Mouse (Mus musculus): Measurements from ENCODE around the gene Atg5. TPM values are rescaled to one million over a fixed set of nuclear protein-coding genes. Genes with fewer than 3 reads are reported as not detected.

The Atg5 gene
- total and polyA plus RNA-seq, 2 experiments = 16.7 to 61.8 TPM

DNA sequence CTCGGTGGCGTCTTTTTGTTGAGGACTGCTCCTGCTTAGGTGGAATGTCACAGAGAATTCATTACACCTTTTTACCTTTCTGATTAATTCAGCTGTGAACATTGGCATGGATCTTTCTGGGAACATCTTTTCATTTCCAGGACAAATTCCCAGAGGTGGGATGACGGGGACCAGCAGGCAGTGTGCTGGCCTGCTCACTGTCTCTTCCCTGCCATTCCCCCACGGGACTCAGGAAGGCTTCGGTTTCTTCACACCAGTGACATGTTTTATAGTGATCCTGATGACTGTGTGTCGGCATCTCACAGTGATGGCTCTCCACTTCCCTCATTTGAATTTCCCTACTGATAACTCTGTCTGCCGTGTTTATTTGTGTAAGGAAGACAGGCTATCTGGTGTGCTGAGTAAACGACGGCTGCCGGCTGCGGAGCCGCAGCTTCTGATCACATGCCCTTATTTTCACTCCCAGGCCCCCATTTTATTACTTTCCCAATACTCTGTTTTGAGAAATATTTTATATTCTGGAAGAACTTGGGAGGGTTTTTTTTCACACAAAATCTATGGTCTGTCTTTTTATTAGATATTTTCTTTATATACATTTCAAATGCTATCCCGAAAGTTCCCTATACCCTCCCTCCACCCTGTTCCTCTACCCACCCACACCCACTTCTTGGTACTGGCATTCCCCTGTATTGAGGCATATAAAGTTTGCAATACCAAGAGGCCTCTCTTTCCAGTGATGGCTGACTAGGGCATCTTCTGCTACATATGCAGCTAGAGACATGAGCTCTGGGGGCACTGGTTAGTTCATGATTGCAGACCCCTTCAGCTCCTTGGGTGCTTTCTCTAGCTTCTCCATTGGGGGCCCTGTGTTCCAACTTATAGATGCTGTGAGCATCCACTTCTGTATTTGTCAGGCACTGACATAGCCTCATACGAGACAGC is 80.6 kb downstream of the Atg5 start:
- Histone ChIP-seq H3K79me2 (ENCODE audit: control insufficient read depth, insufficient read depth, low read length) (peaks cover 7% of the 10 kb centered on the region; the same call in 1 of the 2 replicates), H3K4me1 (ENCODE audit: control insufficient read depth, insufficient read depth, low read length) (no peaks in the 10 kb centered on the region), H3K36me3 (ENCODE audit: control insufficient read depth, insufficient read depth, low read length) (peaks cover 24% of the 10 kb centered on the region), H3K27me3 (ENCODE audit: control insufficient read depth, insufficient read depth, low read length) (no peaks in the 10 kb centered on the region), H3K9ac (ENCODE audit: low read depth, low read length) (no peak overlapping the region), H3K27ac (replicated peaks; ENCODE audit: insufficient read depth, low read depth, low read length) (no peak overlapping the region), H3K4me3 (ENCODE audit: insufficient read depth, low read depth, low read length) (no peak overlapping the region)
- no peak for TF ChIP-seq POLR2A (IDR thresholded peaks at IDR 0.05; ENCODE audit: extremely low read depth, insufficient read depth, low read length)
- TF ChIP-seq CTCF (IDR thresholded peaks at IDR 0.05; ENCODE audit: low read depth, low read length) = no peak
- DNase-seq (ENCODE audit: extremely low read depth, low read depth, low spot score) = no peak
- whole genome bisulfite sequencing = 69% methylated on average over 14 of the region's 14 CpGs

DNA sequence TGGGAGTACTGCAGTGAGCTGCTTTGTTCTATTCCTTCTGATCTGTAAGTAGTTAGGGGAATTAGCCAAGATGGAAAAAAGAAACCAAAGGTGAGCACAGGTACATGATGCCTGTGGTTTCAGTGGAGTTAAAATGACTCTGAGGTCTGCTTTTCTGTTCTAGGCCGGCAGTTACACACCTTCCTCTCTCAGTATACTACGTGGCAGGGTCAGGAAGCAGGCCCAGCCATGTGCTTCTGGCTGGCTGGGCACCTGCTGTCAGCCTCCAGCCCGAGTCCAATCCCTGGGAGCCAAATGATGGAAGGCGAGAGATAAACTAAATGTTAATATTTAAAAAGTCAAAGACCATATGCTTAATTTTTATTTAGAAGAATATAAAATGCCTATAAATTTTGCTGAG is 85.3 kb downstream of the Atg5 start:
- Histone ChIP-seq H3K4me3 (ENCODE audit: insufficient read depth, low read depth, low read length) (no peak overlapping the region), H3K4me1 (ENCODE audit: control insufficient read depth, insufficient read depth, low read length) (0 out of 2 replicates have a peak, but pooled peaks cover 2% of the 10 kb centered on the region), H3K79me2 (ENCODE audit: control insufficient read depth, insufficient read depth, low read length) (peaks cover 5% of the 10 kb centered on the region; the same call in 1 of the 2 replicates), H3K27me3 (ENCODE audit: control insufficient read depth, insufficient read depth, low read length) (no peaks in the 10 kb centered on the region), H3K36me3 (ENCODE audit: control insufficient read depth, insufficient read depth, low read length) (peaks cover 5% of the 10 kb centered on the region; the same call in 1 of the 2 replicates), H3K27ac (replicated peaks; ENCODE audit: insufficient read depth, low read depth, low read length) (no peak overlapping the region), H3K9ac (ENCODE audit: low read depth, low read length) (no peak overlapping the region)
- no peak for TF ChIP-seq CTCF (IDR thresholded peaks at IDR 0.05; ENCODE audit: low read depth, low read length)
- TF ChIP-seq POLR2A (IDR thresholded peaks at IDR 0.05; ENCODE audit: extremely low read depth, insufficient read depth, low read length) = no peak
- no peak for DNase-seq (ENCODE audit: extremely low read depth, low read depth, low spot score)
- WGBS = 80% methylated on average over 4 of the region's 4 CpGs

DNA sequence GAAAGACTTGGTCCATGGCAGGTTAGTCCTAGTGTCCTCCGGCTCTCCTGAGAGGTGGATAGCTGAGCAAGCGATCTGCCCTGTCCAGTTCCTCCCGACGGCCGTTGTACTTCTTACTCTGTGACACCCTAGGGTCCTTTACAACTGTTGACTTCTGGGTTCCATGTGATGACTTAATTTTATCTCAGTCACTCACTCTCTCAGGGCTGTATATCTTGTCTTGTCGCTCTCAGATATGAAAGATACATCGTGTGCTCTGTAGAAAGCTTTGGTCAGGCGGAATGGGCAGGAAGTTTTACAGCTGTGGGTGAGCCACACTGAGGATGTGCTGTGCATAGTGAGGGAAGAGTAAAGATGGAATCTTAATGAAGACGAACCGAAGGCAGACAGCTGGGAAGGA is 86.2 kb downstream of the Atg5 start:
- H3K79me2 ChIP-seq (ENCODE audit: control insufficient read depth, insufficient read depth, low read length) = peaks cover 5% of the 10 kb centered on the region; the same call in 1 of the 2 replicates
- H3K27ac ChIP-seq (replicated peaks; ENCODE audit: insufficient read depth, low read depth, low read length) = no peak overlapping the region
- no peaks in the 10 kb centered on the region for H3K27me3 ChIP-seq (ENCODE audit: control insufficient read depth, insufficient read depth, low read length)
- no peak for DNase-seq (ENCODE audit: extremely low read depth, low read depth, low spot score)
- 92% methylated on average over 10 of the region's 10 CpGs for WGBS
- no peak overlapping the region for H3K9ac ChIP-seq (ENCODE audit: low read depth, low read length)
- H3K36me3 ChIP-seq (ENCODE audit: control insufficient read depth, insufficient read depth, low read length) = peaks cover 2% of the 10 kb centered on the region; the same call in 1 of the 2 replicates
- H3K4me3 ChIP-seq (ENCODE audit: insufficient read depth, low read depth, low read length) = no peak overlapping the region
- TF ChIP-seq POLR2A (IDR thresholded peaks at IDR 0.05; ENCODE audit: extremely low read depth, insufficient read depth, low read length) = no peak
- no peak for TF ChIP-seq CTCF (IDR thresholded peaks at IDR 0.05; ENCODE audit: low read depth, low read length)
- 0 out of 2 replicates have a peak, but pooled peaks cover 2% of the 10 kb centered on the region for H3K4me1 ChIP-seq (ENCODE audit: control insufficient read depth, insufficient read depth, low read length)

DNA sequence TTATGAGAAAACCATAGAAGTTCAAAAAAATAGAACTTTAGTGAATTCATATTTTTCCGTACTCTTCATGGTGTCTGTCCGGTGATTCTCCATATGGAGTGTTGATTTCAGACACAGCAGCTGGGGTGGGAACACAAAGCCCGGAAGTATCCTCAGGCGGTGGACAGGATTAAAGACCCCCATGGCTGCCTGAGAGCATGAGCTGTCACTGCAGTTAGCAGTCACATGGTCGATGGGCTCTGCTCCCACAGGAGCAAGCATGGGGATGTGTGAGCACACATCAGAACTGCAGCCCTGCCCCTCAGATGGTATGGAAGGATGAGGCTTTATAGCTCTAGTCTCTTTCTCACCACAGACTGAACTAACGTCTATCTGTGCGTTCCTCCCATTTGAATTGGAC is 87.1 kb downstream of the Atg5 start:
- Histone ChIP-seq H3K79me2 (ENCODE audit: control insufficient read depth, insufficient read depth, low read length) (peaks cover 5% of the 10 kb centered on the region; the same call in 1 of the 2 replicates), H3K9ac (ENCODE audit: low read depth, low read length) (no peak overlapping the region), H3K27ac (replicated peaks; ENCODE audit: insufficient read depth, low read depth, low read length) (no peak overlapping the region), H3K27me3 (ENCODE audit: control insufficient read depth, insufficient read depth, low read length) (no peaks in the 10 kb centered on the region), H3K4me3 (ENCODE audit: insufficient read depth, low read depth, low read length) (no peak overlapping the region), H3K36me3 (ENCODE audit: control insufficient read depth, insufficient read depth, low read length) (peaks cover 2% of the 10 kb centered on the region; the same call in 1 of the 2 replicates), H3K4me1 (ENCODE audit: control insufficient read depth, insufficient read depth, low read length) (0 out of 2 replicates have a peak, but pooled peaks cover 2% of the 10 kb centered on the region)
- DNase-seq (ENCODE audit: extremely low read depth, low read depth, low spot score) = no peak
- WGBS = 91% methylated on average over 7 of the region's 7 CpGs
- TF ChIP-seq POLR2A (IDR thresholded peaks at IDR 0.05; ENCODE audit: extremely low read depth, insufficient read depth, low read length) (no peak), CTCF (IDR thresholded peaks at IDR 0.05; ENCODE audit: low read depth, low read length) (no peak)

DNA sequence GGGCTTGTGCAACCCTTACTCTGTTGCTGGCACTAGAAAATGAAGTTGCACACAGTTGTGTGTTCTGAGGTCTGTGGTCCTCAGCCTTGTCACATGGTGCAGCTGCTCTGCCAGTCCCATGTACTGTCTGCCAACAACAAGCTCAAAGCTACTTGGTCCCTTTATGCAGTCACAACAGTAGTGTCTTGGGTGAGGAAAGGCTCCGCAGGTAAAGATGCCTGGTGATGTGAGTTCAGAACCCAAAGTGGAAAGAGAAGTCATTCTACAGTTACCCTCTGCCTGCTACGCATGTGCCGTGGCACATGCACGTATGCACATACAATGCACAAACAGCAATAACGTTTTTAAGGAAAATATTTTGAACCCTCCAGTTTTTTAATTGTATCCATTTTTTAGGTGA is 88.5 kb downstream of the Atg5 start:
- H3K79me2 ChIP-seq (ENCODE audit: control insufficient read depth, insufficient read depth, low read length) = peaks cover 5% of the 10 kb centered on the region; the same call in 1 of the 2 replicates
- 96% methylated on average over 5 of the region's 5 CpGs for WGBS
- H3K9ac ChIP-seq (ENCODE audit: low read depth, low read length) = no peak overlapping the region
- no peak overlapping the region for H3K4me3 ChIP-seq (ENCODE audit: insufficient read depth, low read depth, low read length)
- DNase-seq (ENCODE audit: extremely low read depth, low read depth, low spot score) = no peak
- H3K4me1 ChIP-seq (ENCODE audit: control insufficient read depth, insufficient read depth, low read length) = 0 out of 2 replicates have a peak, but pooled peaks cover 2% of the 10 kb centered on the region
- no peak overlapping the region for H3K27ac ChIP-seq (replicated peaks; ENCODE audit: insufficient read depth, low read depth, low read length)
- no peaks in the 10 kb centered on the region for H3K27me3 ChIP-seq (ENCODE audit: control insufficient read depth, insufficient read depth, low read length)
- peaks cover 2% of the 10 kb centered on the region; the same call in 1 of the 2 replicates for H3K36me3 ChIP-seq (ENCODE audit: control insufficient read depth, insufficient read depth, low read length)
- TF ChIP-seq CTCF (IDR thresholded peaks at IDR 0.05; ENCODE audit: low read depth, low read length) (no peak), POLR2A (IDR thresholded peaks at IDR 0.05; ENCODE audit: extremely low read depth, insufficient read depth, low read length) (no peak)

Measured in liver, adult 2 months (tissue).